Mouse (Mus musculus) Muller cell, postnatal 12 days (primary cell): ENCODE results near the gene Psmb5.

Experiments used
- DNase-seq: peaks from one replicate; pipeline ENCODE4 v3.0.0-alpha.2; 2015; ENCODE audit errors: inconsistent ontology term

The Psmb5 gene

GRCm38 (mm10) chr14:54592319-54592934, 25.4 kb downstream of the Psmb5 start:
- no peak for DNase-seq

GRCm38 (mm10) chr14:54591056-54591455, 26.8 kb downstream of the Psmb5 start:
- DNase-seq = no peak

- peak; percentile 36 for DNase-seq
Observed at GRCm38 (mm10) chr14:54583681-54584338, 34.0 kb downstream of the Psmb5 start.

GRCm38 (mm10) chr14:54582536-54582935, 35.3 kb downstream of the Psmb5 start:
- DNase-seq = no peak

GRCm38 (mm10) chr14:54579638-54580037, 38.2 kb downstream of the Psmb5 start:
- no peak for DNase-seq

GRCm38 (mm10) chr14:54578063-54578462, 39.8 kb downstream of the Psmb5 start:
- DNase-seq = peak; percentile 84

GRCm38 (mm10) chr14:54577089-54577982, 40.5 kb downstream of the Psmb5 start, which contains the start of gene Ajuba:
Gene Ajuba (minus strand): TSS chr14:54577558.
- DNase-seq = peak; percentile 98

- peak; percentile 58 for DNase-seq
Observed at GRCm38 (mm10) chr14:54576241-54577088, 41.4 kb downstream of the Psmb5 start.

- peak; percentile 97 for DNase-seq
Observed at GRCm38 (mm10) chr14:54575631-54576030, 42.2 kb downstream of the Psmb5 start.

- peak; percentile 10 for DNase-seq
Observed at GRCm38 (mm10) chr14:54575031-54575430, 42.8 kb downstream of the Psmb5 start.

- DNase-seq = peak; percentile 45
Observed at GRCm38 (mm10) chr14:54574253-54574652, 43.6 kb downstream of the Psmb5 start.

- DNase-seq = peak; percentile 98
Observed at GRCm38 (mm10) chr14:54572790-54573736, 44.8 kb downstream of the Psmb5 start.

- DNase-seq = peak; percentile 35
Observed at GRCm38 (mm10) chr14:54572122-54572521, 45.7 kb downstream of the Psmb5 start.

- DNase-seq = peak; percentile 21
Observed at GRCm38 (mm10) chr14:54569451-54570392, 48.1 kb downstream of the Psmb5 start.

- DNase-seq = peak; percentile 73
Observed at GRCm38 (mm10) chr14:54568694-54569414, 49.0 kb downstream of the Psmb5 start.
